In genomic region chr7:143808909-143809308, GRCm38 (mm10) we compare ENCODE assay signal across 12 mouse cellular contexts. TPM values are rescaled to one million over a fixed set of nuclear protein-coding genes. Genes with fewer than 3 reads are reported as not detected.
A peak's percentile ranks its signal among the peaks of the same experiment; 100 is the strongest.
DNase-seq lines count a peak whose midpoint lies in the region; ATAC-seq and TF ChIP-seq lines count a peak whose summit lies in the region.
"Had no signal": no experiment of that assay in that cellular context is flagged by ENCODE, and none has a peak within 500 bp of the region (broad histone marks: within the 10 kb centered on the region; RNA-seq: fewer than 3 reads in every experiment).

No protein-coding gene starts in this region.

- H3K4me2 ChIP-seq in heart, postnatal 0 days (ENCODE audit: low read depth, low read length), result no peak overlapping the region
- H3K4me2 ChIP-seq in midbrain, postnatal 0 days (ENCODE audit: low read depth, low read length, poor library complexity, severe bottlenecking), result no peak overlapping the region
- no peak overlapping the region for H3K4me2 ChIP-seq in midbrain, embryonic 13.5 days (replicated peaks)
- H3K4me2 ChIP-seq: embryonic facial prominence, embryonic 15.5 days; midbrain, embryonic 12.5 days had no signal

- ATAC-seq in heart, postnatal 0 days (ENCODE audit: insufficient read depth, low read depth), result no peak
- no peak for ATAC-seq in midbrain, postnatal 0 days (ENCODE audit: low FRiP score)
- no peak for ATAC-seq in midbrain, embryonic 13.5 days

- no peak overlapping the region for H3K4me3 ChIP-seq in heart, postnatal 0 days (ENCODE audit: low read depth, low read length)
- no peak overlapping the region for H3K4me3 ChIP-seq in midbrain, postnatal 0 days (ENCODE audit: low read depth, low read length)
- no peak overlapping the region for H3K4me3 ChIP-seq in midbrain, embryonic 13.5 days (replicated peaks)
- no peak overlapping the region for H3K4me3 ChIP-seq in embryonic fibroblast, embryonic 13.5 days (ENCODE audit: insufficient read depth, low read length)
- H3K4me3 ChIP-seq: embryonic facial prominence, embryonic 15.5 days; midbrain, embryonic 12.5 days had no signal

- TF ChIP-seq CTCF in heart, postnatal 0 days (IDR thresholded peaks at IDR 0.05; ENCODE audit: low read depth), result peak; percentile 42
- peak; percentile 70 for TF ChIP-seq CTCF in midbrain, postnatal 0 days (IDR thresholded peaks at IDR 0.05)
- peak; percentile 34; the same call in 1 of the 2 replicates for TF ChIP-seq CTCF in embryonic fibroblast, embryonic 13.5 days (IDR thresholded peaks at IDR 0.05; ENCODE audit: borderline replicate concordance, insufficient read depth, low read length)

- intact Hi-C loops in heart, postnatal 36 days (cut with DNase I), result no loop called here

- no peaks in the 10 kb centered on the region for H3K27me3 ChIP-seq in heart, postnatal 0 days (ENCODE audit: control insufficient read depth, insufficient read depth, low read length)
- no peaks in the 10 kb centered on the region for H3K27me3 ChIP-seq in midbrain, postnatal 0 days (ENCODE audit: insufficient read depth, low read length)
- H3K27me3 ChIP-seq in midbrain, embryonic 13.5 days, result no peaks in the 10 kb centered on the region
- H3K27me3 ChIP-seq: embryonic facial prominence, embryonic 15.5 days; midbrain, embryonic 12.5 days had no signal

- H3K27ac ChIP-seq in heart, postnatal 0 days (ENCODE audit: low read depth), result no peak overlapping the region
- no peak overlapping the region for H3K27ac ChIP-seq in midbrain, postnatal 0 days (ENCODE audit: low read depth, low read length)
- H3K27ac ChIP-seq in midbrain, embryonic 13.5 days, result no peak overlapping the region
- H3K27ac ChIP-seq in embryonic fibroblast, embryonic 13.5 days (ENCODE audit: insufficient read depth, low read length), result no peak overlapping the region
- H3K27ac ChIP-seq: embryonic facial prominence, embryonic 15.5 days; midbrain, embryonic 12.5 days had no signal

- TF ChIP-seq EP300 in heart, postnatal 0 days (IDR thresholded peaks at IDR 0.05; ENCODE audit: low read depth), result no peak

- no peaks in the 10 kb centered on the region for H3K9me3 ChIP-seq in heart, postnatal 0 days (replicated peaks; ENCODE audit: control insufficient read depth, low read length)
- no peaks in the 10 kb centered on the region for H3K9me3 ChIP-seq in midbrain, postnatal 0 days (ENCODE audit: low read length)
- no peaks in the 10 kb centered on the region for H3K9me3 ChIP-seq in midbrain, embryonic 13.5 days
- H3K9me3 ChIP-seq: embryonic facial prominence, embryonic 15.5 days; midbrain, embryonic 12.5 days had no signal

- H3K9ac ChIP-seq in heart, postnatal 0 days (replicated peaks; ENCODE audit: low read depth, low read length), result no peak overlapping the region
- no peak overlapping the region for H3K9ac ChIP-seq in midbrain, postnatal 0 days (replicated peaks; ENCODE audit: low read length, poor library complexity, severe bottlenecking)
- H3K9ac ChIP-seq in midbrain, embryonic 13.5 days (replicated peaks), result no peak overlapping the region
- H3K9ac ChIP-seq: embryonic facial prominence, embryonic 15.5 days; midbrain, embryonic 12.5 days had no signal

- TF ChIP-seq POLR2A in embryonic fibroblast, embryonic 13.5 days (IDR thresholded peaks at IDR 0.05; ENCODE audit: low read depth, low read length), result no peak

- H3K4me1 ChIP-seq in heart, postnatal 0 days (ENCODE audit: control insufficient read depth, insufficient read depth), result no peaks in the 10 kb centered on the region
- no peaks in the 10 kb centered on the region for H3K4me1 ChIP-seq in midbrain, postnatal 0 days (ENCODE audit: insufficient read depth, low read length)
- H3K4me1 ChIP-seq in midbrain, embryonic 13.5 days (replicated peaks), result no peaks in the 10 kb centered on the region
- no peaks in the 10 kb centered on the region for H3K4me1 ChIP-seq in embryonic fibroblast, embryonic 13.5 days (ENCODE audit: control insufficient read depth, insufficient read depth, low read length)
- H3K4me1 ChIP-seq: embryonic facial prominence, embryonic 15.5 days; midbrain, embryonic 12.5 days had no signal

- WGBS in heart, postnatal 0 days, result 50% methylated on average over 1 of the region's 1 CpGs
- WGBS in midbrain, postnatal 0 days, result 36% methylated on average over 1 of the region's 1 CpGs
- WGBS in midbrain, embryonic 13.5 days, result 31% methylated on average over 1 of the region's 1 CpGs

- peaks cover 74% of the 10 kb centered on the region for H3K36me3 ChIP-seq in heart, postnatal 0 days (replicated peaks; ENCODE audit: control insufficient read depth, insufficient read depth, low read length)
- H3K36me3 ChIP-seq in midbrain, postnatal 0 days (ENCODE audit: insufficient read depth, low read length), result peaks cover 50% of the 10 kb centered on the region
- H3K36me3 ChIP-seq in midbrain, embryonic 13.5 days, result peaks cover 87% of the 10 kb centered on the region

- no peak for DNase-seq in heart, postnatal 0 days (ENCODE audit: low spot score)
- DNase-seq in heart, postnatal 36 days, result no peak
- DNase-seq in midbrain, postnatal 0 days (ENCODE audit: low spot score), result peak; percentile 49
- DNase-seq in thymus, postnatal 4 days, result peak; percentile 84
- no peak for DNase-seq in right cerebral cortex, postnatal 10 days (ENCODE audit: low spot score in 2 of 2)
- DNase-seq in frontal cortex, postnatal 10 days (ENCODE audit: low spot score in 2 of 2), result no peak

RNA-seq across cellular contexts. Expression of gene Nadsyn1, which starts 13.7 kb away (rescaled TPM):
- 8.4 and 11.3 TPM in 2 replicates for total RNA-seq in heart, postnatal 0 days (2014; rRNA removed; ENCODE audit: low replicate concordance)
- 7.8 and 8.5 TPM in 2 replicates for polyA plus RNA-seq in heart, postnatal 0 days (2015; fragmentation: Nextera tagmentation; extraction: Ambion mirVana)
- 1 to 10 TPM; 4.2 to 4.4 TPM for total RNA-seq in heart, postnatal 36 days (2021)
- 6.9 and 13.1 TPM in 2 replicates for total RNA-seq in midbrain, postnatal 0 days (2014; rRNA removed)
- polyA plus RNA-seq in midbrain, postnatal 0 days (2015; fragmentation: Nextera tagmentation; extraction: Ambion mirVana), result 3.5 and 5.8 TPM in 2 replicates
- polyA plus RNA-seq in midbrain, embryonic 13.5 days (2015; fragmentation: Nextera tagmentation; extraction: Ambion mirVana), result 7.7 and 8.1 TPM in 2 replicates
- polyA plus RNA-seq in embryonic fibroblast, embryonic 13.5 days (2011; ENCODE audit: insufficient read length, low read depth, missing spikeins), result 6.6 and 7.0 TPM in 2 replicates

RNA-seq across cellular contexts. Expression of gene Dhcr7, which starts 14.0 kb away (rescaled TPM):
- total RNA-seq in heart, postnatal 0 days (2014; rRNA removed; ENCODE audit: low replicate concordance), result 23.9 and 27.7 TPM in 2 replicates
- 10.8 and 11.1 TPM in 2 replicates for polyA plus RNA-seq in heart, postnatal 0 days (2015; fragmentation: Nextera tagmentation; extraction: Ambion mirVana)
- 1 to 10 TPM; 5.6 to 6.2 TPM for total RNA-seq in heart, postnatal 36 days (2021)
- total RNA-seq in midbrain, postnatal 0 days (2014; rRNA removed), result 63.4 and 66.0 TPM in 2 replicates
- 74.7 and 80.4 TPM in 2 replicates for polyA plus RNA-seq in midbrain, postnatal 0 days (2015; fragmentation: Nextera tagmentation; extraction: Ambion mirVana)
- 54.0 and 60.0 TPM in 2 replicates for polyA plus RNA-seq in midbrain, embryonic 13.5 days (2015; fragmentation: Nextera tagmentation; extraction: Ambion mirVana)
- polyA plus RNA-seq in embryonic fibroblast, embryonic 13.5 days (2011; ENCODE audit: insufficient read length, low read depth, missing spikeins), result 33.8 and 36.6 TPM in 2 replicates

RNA-seq across cellular contexts. Expression of gene Mrgpre, which starts 24.6 kb away (rescaled TPM):
- 0.93 and 3.9 TPM in 2 replicates for total RNA-seq in heart, postnatal 0 days (2014; rRNA removed; ENCODE audit: low replicate concordance)
- polyA plus RNA-seq in heart, postnatal 0 days (2015; fragmentation: Nextera tagmentation; extraction: Ambion mirVana), result 0.92 and 0.96 TPM in 2 replicates
- 1 to 10 TPM; 1.2 to 1.4 TPM for total RNA-seq in heart, postnatal 36 days (2021)
- total RNA-seq in midbrain, postnatal 0 days (2014; rRNA removed), result 8.0 and 10.1 TPM in 2 replicates
- polyA plus RNA-seq in midbrain, postnatal 0 days (2015; fragmentation: Nextera tagmentation; extraction: Ambion mirVana), result 11.6 and 12.4 TPM in 2 replicates
- 3.8 and 4.7 TPM in 2 replicates for polyA plus RNA-seq in midbrain, embryonic 13.5 days (2015; fragmentation: Nextera tagmentation; extraction: Ambion mirVana)
- 2.3 and 2.5 TPM in 2 replicates for polyA plus RNA-seq in embryonic fibroblast, embryonic 13.5 days (2011; ENCODE audit: insufficient read length, low read depth, missing spikeins)

RNA-seq across cellular contexts. Expression of gene Mrgprg, which starts 42.1 kb away (rescaled TPM):
- not detected in 2 replicates for total RNA-seq in heart, postnatal 0 days (2014; rRNA removed; ENCODE audit: low replicate concordance)
- not detected in 2 replicates for polyA plus RNA-seq in heart, postnatal 0 days (2015; fragmentation: Nextera tagmentation; extraction: Ambion mirVana)
- not detected for total RNA-seq in heart, postnatal 36 days (2021)
- 0.14 and 0.27 TPM in 2 replicates for total RNA-seq in midbrain, postnatal 0 days (2014; rRNA removed)
- polyA plus RNA-seq in midbrain, postnatal 0 days (2015; fragmentation: Nextera tagmentation; extraction: Ambion mirVana), result not detected in 2 replicates
- not detected in 2 replicates for polyA plus RNA-seq in midbrain, embryonic 13.5 days (2015; fragmentation: Nextera tagmentation; extraction: Ambion mirVana)
- not detected in 2 replicates for polyA plus RNA-seq in embryonic fibroblast, embryonic 13.5 days (2011; ENCODE audit: insufficient read length, low read depth, missing spikeins)
- total RNA-seq: left cerebral cortex, postnatal 25 days had no signal
- polyA plus RNA-seq: embryonic facial prominence, embryonic 15.5 days; heart, embryonic 16.5 days; midbrain, embryonic 12.5 days had no signal

RNA-seq across cellular contexts. Expression of gene Osbpl5, which starts 52.1 kb away (rescaled TPM):
- total RNA-seq in heart, postnatal 0 days (2014; rRNA removed; ENCODE audit: low replicate concordance), result 57.4 and 58.7 TPM in 2 replicates
- polyA plus RNA-seq in heart, postnatal 0 days (2015; fragmentation: Nextera tagmentation; extraction: Ambion mirVana), result 16.3 and 18.1 TPM in 2 replicates
- 10 to 100 TPM; 19.6 to 26.1 TPM for total RNA-seq in heart, postnatal 36 days (2021)
- total RNA-seq in midbrain, postnatal 0 days (2014; rRNA removed), result 47.7 and 52.6 TPM in 2 replicates
- polyA plus RNA-seq in midbrain, postnatal 0 days (2015; fragmentation: Nextera tagmentation; extraction: Ambion mirVana), result 26.7 and 30.2 TPM in 2 replicates
- 27.0 and 27.3 TPM in 2 replicates for polyA plus RNA-seq in midbrain, embryonic 13.5 days (2015; fragmentation: Nextera tagmentation; extraction: Ambion mirVana)
- polyA plus RNA-seq in embryonic fibroblast, embryonic 13.5 days (2011; ENCODE audit: insufficient read length, low read depth, missing spikeins), result 54.2 and 70.5 TPM in 2 replicates

Comparison
In these comparisons a context has a peak if more than half of its experiments do, and no peak if none do; other contexts are left out.
1. DNase-seq: peak in midbrain, postnatal 0 days (single experiment) and thymus, postnatal 4 days (single experiment); none in heart, postnatal 0 days (single experiment), heart, postnatal 36 days (0 of 2), right cerebral cortex, postnatal 10 days (0 of 2) and frontal cortex, postnatal 10 days (0 of 2).
2. Peak in every context shown above with its lines, with median percentiles within 50 percentile points of each other: CTCF ChIP-seq.